Mouse (Mus musculus): ENCODE results near the gene Terf2. TPM values are rescaled to one million over a fixed set of nuclear protein-coding genes. Genes with fewer than 3 reads are reported as not detected.
"Not testable (repeated sequence)": the region's sequence is repeated elsewhere in the genome, so short reads cannot be mapped to it uniquely, and the experiment has no call there.

The Terf2 gene
- polyA plus RNA-seq, 1 experiment = 18.5 TPM

- no peak for DNase-seq (ENCODE audit: low spot score)
These were observed 18.0 kb upstream of the Terf2 start for GRCm38 (mm10) chr8:107114150-107115007.

GRCm38 (mm10) chr8:107113209-107113608, 16.9 kb upstream of the Terf2 start:
- no peak for DNase-seq (ENCODE audit: low spot score)

GRCm38 (mm10) chr8:107111340-107112105, 15.2 kb upstream of the Terf2 start:
- no peak for DNase-seq (ENCODE audit: low spot score)

GRCm38 (mm10) chr8:107110629-107111330, 14.4 kb upstream of the Terf2 start:
- DNase-seq (ENCODE audit: low spot score) = no peak

GRCm38 (mm10) chr8:107109816-107110435, 13.6 kb upstream of the Terf2 start:
- no peak for DNase-seq (ENCODE audit: low spot score)

GRCm38 (mm10) chr8:107108978-107109720, 12.8 kb upstream of the Terf2 start:
- no peak for DNase-seq (ENCODE audit: low spot score)

DNA sequence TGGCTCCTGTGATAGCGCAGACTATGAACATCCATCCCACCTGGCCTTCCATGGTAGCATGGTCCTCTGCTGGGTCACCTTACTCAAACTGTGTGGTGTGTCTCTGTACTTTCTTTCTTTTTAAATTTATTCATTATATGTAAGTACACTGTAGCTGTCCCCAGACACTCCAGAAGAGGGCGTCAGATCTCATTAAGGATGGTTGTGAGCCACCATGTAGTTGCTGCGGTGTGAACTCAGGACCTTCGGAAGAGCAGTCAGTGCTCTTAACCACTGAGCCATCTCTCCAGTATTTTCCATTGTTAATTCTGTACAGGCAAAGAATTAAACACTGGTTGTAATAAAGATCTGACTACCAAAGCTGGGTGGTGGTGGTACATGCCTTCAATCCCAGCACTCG, 11.7 kb upstream of the Terf2 start:
- not testable (repeated sequence) for DNase-seq (ENCODE audit: low spot score)

- DNase-seq (ENCODE audit: low spot score) = peak; percentile 47
These were observed 8.2 kb upstream of the Terf2 start for GRCm38 (mm10) chr8:107104547-107104946.

GRCm38 (mm10) chr8:107100635-107101034, 4.3 kb upstream of the Terf2 start:
- DNase-seq (ENCODE audit: low spot score) = no peak

GRCm38 (mm10) chr8:107095717-107096365, 506 bp downstream of the Terf2 start:
- DNase-seq (ENCODE audit: low spot score) = no peak

GRCm38 (mm10) chr8:107090531-107090930, 5.8 kb downstream of the Terf2 start:
- no peak for DNase-seq (ENCODE audit: low spot score)

DNA sequence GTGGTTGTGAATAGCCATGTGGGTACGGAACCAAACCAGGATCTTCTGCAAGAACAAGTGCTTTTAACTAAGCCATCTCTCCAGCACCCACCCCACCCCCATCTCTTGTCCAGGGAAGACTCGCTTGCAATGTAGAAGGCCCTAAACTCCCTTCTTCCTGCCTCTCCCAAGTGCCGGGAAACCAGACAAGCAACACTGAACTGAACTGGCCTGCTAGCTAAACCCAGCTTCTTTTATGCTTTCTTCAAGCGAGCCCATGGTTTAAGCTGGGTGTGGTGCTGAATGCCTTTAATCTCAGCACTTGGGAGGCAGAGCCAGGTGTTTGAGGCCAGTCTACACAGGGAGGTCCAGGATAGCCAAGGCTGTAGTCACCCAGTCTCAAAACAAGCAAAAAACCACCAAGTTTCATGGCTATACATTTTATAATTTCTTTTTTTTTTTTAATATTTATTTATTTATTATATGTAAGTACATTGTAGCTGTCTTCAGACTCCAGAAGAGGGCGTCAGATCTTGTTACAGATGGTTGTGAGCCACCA, 7.8 kb downstream of the Terf2 start:
- DNase-seq (ENCODE audit: low spot score) = no peak

GRCm38 (mm10) chr8:107086018-107086417, 10.3 kb downstream of the Terf2 start:
- no peak for DNase-seq (ENCODE audit: low spot score)

GRCm38 (mm10) chr8:107085358-107085757, 11.0 kb downstream of the Terf2 start:
- DNase-seq (ENCODE audit: low spot score) = no peak

DNA sequence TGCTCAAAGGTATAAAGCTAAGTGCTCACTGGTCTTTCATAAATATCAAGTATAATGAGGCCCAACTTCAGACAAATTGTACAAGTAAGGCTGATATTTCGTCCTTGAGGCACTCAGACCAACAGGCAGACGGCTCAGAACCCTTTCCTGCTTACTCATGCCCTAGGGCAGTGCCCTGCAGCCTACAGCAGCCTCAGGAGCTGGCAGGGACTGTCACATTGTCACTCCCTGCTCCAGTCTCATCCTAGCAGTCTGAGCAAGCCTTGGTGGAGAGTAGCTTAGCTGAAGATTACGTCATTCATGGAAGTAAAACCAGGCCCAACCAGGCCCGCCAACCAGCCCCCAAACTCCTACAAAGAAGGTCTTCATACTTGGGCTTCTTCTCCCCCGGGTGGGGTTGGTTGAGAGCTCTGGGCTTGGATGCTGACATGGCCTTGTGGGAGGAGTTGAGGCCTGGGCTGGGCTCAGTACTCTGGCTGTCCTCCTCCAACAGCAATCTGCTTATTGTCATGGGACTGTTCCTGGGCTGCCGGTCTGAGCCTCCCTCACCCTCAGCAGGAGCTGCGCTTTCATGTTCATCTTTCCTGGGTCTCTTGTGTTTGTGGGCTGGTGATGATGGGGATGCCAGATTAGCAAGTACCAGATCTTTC, 20.0 kb downstream of the Terf2 start:
- no peak for DNase-seq (ENCODE audit: low spot score)

DNA sequence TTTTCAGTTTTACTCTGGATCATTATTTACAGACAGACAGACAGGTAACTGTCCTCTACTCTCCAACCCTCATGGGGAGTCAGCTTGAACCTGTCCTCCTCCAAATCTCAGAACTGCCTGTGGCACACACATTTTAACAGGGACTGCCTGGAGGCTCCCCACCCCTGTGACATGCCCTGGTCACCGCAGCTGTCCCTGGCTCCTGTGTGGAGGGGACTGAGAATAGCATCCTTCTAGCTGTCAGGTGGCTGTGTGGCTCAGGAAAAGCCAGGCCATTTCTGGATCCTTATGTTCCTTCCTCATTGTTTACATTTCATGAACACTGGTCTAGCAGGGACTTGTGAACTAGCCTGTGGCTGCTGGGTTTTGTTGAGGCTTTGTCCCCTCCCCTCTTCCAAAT, 22.2 kb downstream of the Terf2 start:
- DNase-seq (ENCODE audit: low spot score) = no peak

- no peak for DNase-seq (ENCODE audit: low spot score)
These were observed 22.6 kb downstream of the Terf2 start for GRCm38 (mm10) chr8:107073706-107074105.

DNA sequence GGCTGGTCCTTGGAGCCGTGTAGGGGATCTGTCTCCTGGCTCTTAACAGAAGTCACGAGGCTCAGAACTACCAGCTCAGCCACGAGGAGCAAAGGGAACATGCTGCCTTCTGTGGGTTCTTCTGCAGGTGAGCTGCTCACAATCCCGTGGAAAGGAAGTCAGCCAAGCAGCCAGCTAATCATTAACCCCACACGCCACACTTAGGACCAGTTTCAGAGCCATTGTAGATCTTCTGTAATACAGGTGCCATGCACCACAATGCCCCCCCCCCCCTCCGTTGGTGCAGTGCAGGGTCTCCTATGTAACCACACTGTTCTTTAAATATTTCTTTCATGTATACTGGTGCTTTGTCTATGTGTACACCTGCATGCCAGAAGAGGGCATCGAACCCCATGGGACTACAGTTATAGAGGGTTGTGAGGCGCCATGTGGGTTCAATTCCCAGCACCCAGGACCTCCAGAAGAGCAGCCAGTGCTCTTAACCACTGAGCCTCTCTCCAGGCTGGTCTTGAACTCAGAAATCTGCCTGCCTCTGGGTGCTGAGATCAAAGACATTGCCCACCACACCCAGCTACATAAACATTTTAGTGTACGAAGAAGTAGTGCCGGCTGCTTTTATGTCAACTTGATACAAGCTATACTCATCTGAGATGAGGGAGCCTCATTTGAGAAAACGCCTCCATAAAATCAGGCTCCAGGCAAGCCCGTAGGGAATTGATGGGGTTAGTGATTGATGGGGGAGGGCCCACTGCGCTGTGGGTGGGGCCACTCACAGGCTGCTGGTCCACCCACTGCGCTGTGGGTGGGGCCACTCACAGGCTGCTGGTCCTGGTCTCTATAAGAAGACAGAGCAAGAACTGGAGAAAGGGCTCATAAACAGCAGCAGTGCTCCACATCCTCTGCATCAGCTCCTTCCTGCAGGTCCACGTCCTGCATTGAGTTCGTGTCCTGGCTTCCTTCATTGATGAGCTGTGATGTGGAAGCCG, 30.5 kb downstream of the Terf2 start, which contains the start of gene Tmed6:
Tmed6 (minus strand) TSS at position 134 of the 986 bp plus-strand sequence.
- no peak for DNase-seq (ENCODE audit: low spot score)

Data from urinary bladder, adult 2 months (tissue).